Mouse (Mus musculus) stomach, postnatal 0 days (tissue): ENCODE data around the gene Hsd17b14. TPM values are rescaled to one million over a fixed set of nuclear protein-coding genes. Genes with fewer than 3 reads are reported as not detected.

Experiments used
- ATAC-seq: fragments of 200-750 bp; cut with Nextera tagmentation; 2 replicates; pipeline ENCODE4 v1.8.0; 2017; ENCODE audit not compliant: low FRiP score, low TSS enrichment
- DNase-seq: peaks from one replicate; pipeline ENCODE4 v3.0.0-alpha.2; 2016; ENCODE audit warnings: low spot score
- H3K27ac ChIP-seq: fragments of 300-500 bp; sonication (generic); replicated peaks from 2 replicates; pipeline ENCODE4 v1.5.1; 2014; ENCODE audit warnings: mild to moderate bottlenecking, control low read depth
- H3K27me3 ChIP-seq: fragments of 300-500 bp; sonication (generic); 2 replicates; pipeline ENCODE4 v1.6.1; 2014; ENCODE audit warnings: low read length; ENCODE audit not compliant: control insufficient read depth, insufficient read depth
- H3K36me3 ChIP-seq: fragments of 300-500 bp; sonication (generic); 2 replicates; pipeline ENCODE4 v1.6.1; 2014; ENCODE audit warnings: low read length, mixed read lengths; ENCODE audit not compliant: control insufficient read depth, insufficient read depth
- H3K4me1 ChIP-seq: fragments of 300-500 bp; sonication (generic); replicated peaks from 2 replicates; pipeline ENCODE4 v1.6.1; 2014; ENCODE audit warnings: antibody characterized with exemption; ENCODE audit not compliant: control insufficient read depth, insufficient read depth
- H3K4me2 ChIP-seq: fragments of 300-500 bp; sonication (generic); replicated peaks from 2 replicates; pipeline ENCODE4 v1.6.1; 2014; ENCODE audit warnings: low read depth, mild to moderate bottlenecking, control low read depth, moderate library complexity
- H3K4me3 ChIP-seq: fragments of 300-500 bp; sonication (generic); 2 replicates; pipeline ENCODE4 v1.5.1; 2014; ENCODE audit warnings: low read depth, low read length, control low read depth
- H3K9ac ChIP-seq: fragments of 300-500 bp; sonication (generic); 2 replicates; pipeline ENCODE4 v1.6.1; 2014; ENCODE audit warnings: mild to moderate bottlenecking, low read length, control low read depth, mixed read lengths
- H3K9me3 ChIP-seq: fragments of 300-500 bp; sonication (generic); 2 replicates; pipeline ENCODE4 v1.6.1; 2016; ENCODE audit warnings: low read length; ENCODE audit not compliant: control insufficient read depth
- CTCF ChIP-seq: IDR thresholded peaks from 2 replicates; pipeline ENCODE4 v1.5.1; 2016; ENCODE audit warnings: antibody characterized with exemption, low read depth, mild to moderate bottlenecking, moderate library complexity
- EP300 ChIP-seq: optimal IDR thresholded peaks from 2 replicates; pipeline ENCODE3; 2016; ENCODE audit warnings: antibody characterized with exemption
- WGBS: fragments of 180-500 bp; shearing (Covaris S2); extraction: QIAGEN DNeasy Blood & Tissue Kit; methylation state at CpG from one replicate; pipeline ENCODE4 v1.1.7; 2014; 5-methylcytosine and 5-hydroxymethylcytosine counted together
- polyA plus RNA-seq: library from polyadenylated mRNA; unstranded; fragments of >200 nt; fragmentation: Nextera tagmentation; extraction: Ambion mirVana; gene quantifications from 2 replicates; pipeline ENCODE4 v1.2.1, GENCODE M21; 2015

Gene Hsd17b14
- polyA plus RNA-seq, 1 experiment from 2014 or later: 16.6 TPM

DNA sequence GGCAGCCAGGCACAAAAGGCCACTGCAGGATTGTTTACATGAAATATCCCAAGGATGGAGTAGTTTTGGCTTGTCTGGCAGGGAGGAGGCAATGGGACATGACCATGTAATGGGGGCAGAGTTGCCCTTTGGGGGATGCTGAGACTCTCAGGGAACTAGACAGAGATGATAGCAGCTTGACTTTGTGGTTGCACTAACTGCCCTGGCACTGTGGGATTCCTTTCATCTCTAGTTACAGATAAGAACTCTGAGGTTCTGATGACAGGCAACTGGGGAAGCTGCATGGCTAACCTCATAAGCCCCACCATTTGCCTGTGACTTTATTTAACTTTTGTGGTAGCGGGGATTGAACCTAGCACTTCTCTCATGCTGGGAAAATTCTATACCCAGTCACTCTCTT, 41.4 kb downstream of the Hsd17b14 start:
- Histone ChIP-seq H3K27ac (no peak overlapping the region), H3K4me3 (no peak overlapping the region), H3K9ac (no peak overlapping the region), H3K4me2 (no peak overlapping the region), H3K4me1 (no peaks in the 10 kb centered on the region), H3K36me3 (no peaks in the 10 kb centered on the region), H3K9me3 (no peaks in the 10 kb centered on the region), H3K27me3 (no peaks in the 10 kb centered on the region)
- no peak for TF ChIP-seq CTCF
- TF ChIP-seq EP300: no peak
- DNase-seq (no peak), ATAC-seq (no peak)
- WGBS: 86% methylated on average over 1 of the region's 1 CpGs

GRCm38 (mm10) chr7:45597013-45597412, 42.3 kb downstream of the Hsd17b14 start:
- H3K27me3 ChIP-seq: no peaks in the 10 kb centered on the region
- H3K4me2 ChIP-seq: no peak overlapping the region
- H3K4me1 ChIP-seq: no peaks in the 10 kb centered on the region
- WGBS: 85% methylated on average over 5 of the region's 5 CpGs
- H3K36me3 ChIP-seq: no peaks in the 10 kb centered on the region
- H3K9me3 ChIP-seq: no peaks in the 10 kb centered on the region
- TF ChIP-seq CTCF (no peak), EP300 (no peak)
- no peak overlapping the region for H3K27ac ChIP-seq
- no peak overlapping the region for H3K4me3 ChIP-seq
- no peak overlapping the region for H3K9ac ChIP-seq
- no peak for DNase-seq
- ATAC-seq: no peak

- no peak overlapping the region for H3K9ac ChIP-seq
- DNase-seq (no peak), ATAC-seq (no peak)
- no peak for TF ChIP-seq EP300
- TF ChIP-seq CTCF: no peak
- H3K4me3 ChIP-seq: no peak overlapping the region
- 86% methylated on average over 6 of the region's 6 CpGs for WGBS
- no peaks in the 10 kb centered on the region for H3K4me1 ChIP-seq
- H3K27ac ChIP-seq: no peak overlapping the region
- H3K9me3 ChIP-seq: no peaks in the 10 kb centered on the region
- no peaks in the 10 kb centered on the region for H3K27me3 ChIP-seq
- H3K36me3 ChIP-seq: no peaks in the 10 kb centered on the region
- no peak overlapping the region for H3K4me2 ChIP-seq
Observed at GRCm38 (mm10) chr7:45597527-45597926, 42.8 kb downstream of the Hsd17b14 start.

GRCm38 (mm10) chr7:45598960-45599879, 44.5 kb downstream of the Hsd17b14 start:
- H3K9me3 ChIP-seq: no peaks in the 10 kb centered on the region
- no peak overlapping the region for H3K9ac ChIP-seq
- peak; percentile 65 for ATAC-seq
- peak; percentile 53 for DNase-seq
- WGBS: 37% methylated on average over 18 of the region's 18 CpGs
- no peak overlapping the region for H3K4me3 ChIP-seq
- H3K27me3 ChIP-seq: no peaks in the 10 kb centered on the region
- H3K36me3 ChIP-seq: no peaks in the 10 kb centered on the region
- TF ChIP-seq CTCF (no peak), EP300 (no peak)
- no peak overlapping the region for H3K27ac ChIP-seq
- H3K4me2 ChIP-seq: 0 out of 2 replicates have a peak overlapping the region, but pooled peaks have one; percentile 23
- no peaks in the 10 kb centered on the region for H3K4me1 ChIP-seq

GRCm38 (mm10) chr7:45605704-45606289, 51.1 kb downstream of the Hsd17b14 start:
- Histone ChIP-seq H3K9me3 (no peaks in the 10 kb centered on the region), H3K4me3 (no peak overlapping the region), H3K27ac (peak overlapping the region; percentile 81), H3K4me1 (no peaks in the 10 kb centered on the region), H3K36me3 (no peaks in the 10 kb centered on the region), H3K27me3 (no peaks in the 10 kb centered on the region), H3K9ac (no peak overlapping the region), H3K4me2 (no peak overlapping the region; the same call in 1 of the 2 replicates)
- peak; percentile 82 for ATAC-seq
- DNase-seq: no peak
- 53% methylated on average over 9 of the region's 9 CpGs for whole genome bisulfite sequencing
- TF ChIP-seq EP300: no peak
- no peak for TF ChIP-seq CTCF

- WGBS: 48% methylated on average over 1 of the region's 1 CpGs
- no peaks in the 10 kb centered on the region for H3K36me3 ChIP-seq
- H3K4me1 ChIP-seq: no peaks in the 10 kb centered on the region
- H3K4me2 ChIP-seq: no peak overlapping the region
- DNase-seq: no peak
- TF ChIP-seq EP300 (no peak), CTCF (no peak)
- H3K27me3 ChIP-seq: no peaks in the 10 kb centered on the region
- no peak overlapping the region for H3K4me3 ChIP-seq
- ATAC-seq: no peak
- H3K9ac ChIP-seq: no peak overlapping the region
- H3K9me3 ChIP-seq: no peaks in the 10 kb centered on the region
- H3K27ac ChIP-seq: no peak overlapping the region
Observed at GRCm38 (mm10) chr7:45609511-45609910, 54.8 kb downstream of the Hsd17b14 start.
